Mouse (Mus musculus): ENCODE results near the gene Sod3.

Sod3 gene

DNA sequence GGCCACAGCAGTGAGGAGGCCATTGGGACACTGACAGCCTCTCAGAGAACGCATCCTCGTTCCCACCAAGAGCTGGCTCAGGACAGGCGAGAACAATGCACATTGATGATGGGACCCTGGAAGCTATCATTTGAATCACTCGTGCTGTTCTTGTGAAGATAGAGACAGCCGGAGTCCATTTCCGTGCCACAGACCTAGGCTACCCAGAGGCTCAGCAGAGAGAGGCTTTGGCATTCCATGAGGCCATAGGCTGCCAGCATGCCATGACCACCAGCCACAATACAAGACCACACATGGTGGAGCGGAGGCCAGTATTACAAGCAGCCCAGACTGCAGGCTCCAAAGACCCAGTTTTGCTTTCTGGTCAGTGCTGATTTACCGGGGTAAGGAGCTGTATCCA, 19.2 kb downstream of the Sod3 start:
- no peak for DNase-seq (ENCODE audit: low spot score)

DNA sequence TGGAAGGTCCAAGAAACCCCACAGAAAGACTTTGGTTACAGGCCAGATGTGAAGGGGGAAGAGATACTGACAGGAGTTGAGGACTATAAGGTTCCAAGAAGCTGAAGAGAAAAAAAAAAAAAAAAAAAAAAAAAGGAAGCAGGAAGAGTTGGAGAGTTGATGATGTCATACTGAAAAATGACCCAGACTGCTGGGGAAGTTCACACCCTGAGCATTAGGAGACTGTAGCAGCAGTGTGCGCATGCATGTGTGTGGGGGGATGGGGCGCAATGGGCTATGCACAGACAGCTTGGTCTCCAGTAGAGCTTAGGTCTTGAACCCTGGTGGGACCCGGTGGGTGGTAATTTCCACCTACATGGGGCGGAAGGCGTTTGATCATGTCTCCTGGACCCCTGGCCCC, 20.2 kb downstream of the Sod3 start:
- no peak for DNase-seq (ENCODE audit: low spot score)

DNA sequence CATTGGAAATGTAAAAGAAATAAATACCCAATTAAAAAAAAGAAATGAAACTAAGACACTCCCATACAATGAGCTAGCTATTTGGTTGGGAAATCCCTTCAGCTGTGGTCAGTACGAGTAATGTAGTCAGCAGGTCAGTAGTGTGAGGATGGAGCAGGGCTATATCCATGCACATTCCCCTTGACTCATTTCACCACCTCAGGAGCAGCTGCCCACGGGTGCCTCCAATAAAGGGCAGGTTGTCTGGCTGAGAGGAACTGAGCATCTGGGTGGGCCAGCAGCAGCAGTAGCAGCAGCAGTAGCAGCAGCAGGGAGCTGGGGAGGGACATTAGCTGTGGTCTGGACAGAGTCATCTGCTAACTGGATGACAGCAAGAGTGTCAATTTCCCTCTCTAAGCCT, 22.4 kb downstream of the Sod3 start:
- DNase-seq (ENCODE audit: low spot score), result no peak

DNA sequence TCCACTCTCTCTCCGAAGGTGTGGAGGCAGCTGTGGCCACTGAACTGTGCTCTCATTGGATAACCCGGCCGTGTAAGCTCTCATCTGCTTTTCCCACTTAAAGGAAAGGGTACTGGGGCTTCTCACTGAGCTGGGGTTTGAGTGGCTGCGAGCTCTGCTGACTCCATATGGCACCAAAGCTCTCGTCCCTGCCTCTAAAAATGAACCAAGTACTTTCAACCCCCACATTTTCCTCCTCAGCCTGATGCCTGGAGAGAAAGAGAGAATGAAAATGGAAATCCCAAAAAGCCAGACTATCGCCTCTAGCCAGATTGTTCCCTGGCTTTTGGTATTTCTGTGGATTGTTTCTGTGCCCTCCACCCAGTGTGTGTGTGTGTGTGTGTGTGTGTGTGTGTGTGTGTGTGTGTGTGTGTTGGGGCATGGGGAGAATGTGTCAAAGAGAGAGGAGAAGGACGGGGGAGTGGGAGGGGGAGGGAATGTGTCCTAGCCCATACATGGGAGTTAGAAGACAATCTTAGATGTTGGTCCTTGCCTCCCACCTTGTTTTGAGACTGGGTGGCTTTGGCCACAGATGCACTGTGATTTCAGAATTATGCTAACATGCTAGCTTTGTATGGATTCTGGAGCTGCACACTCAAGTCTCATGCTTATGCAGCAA, 24.6 kb downstream of the Sod3 start:
- no peak for DNase-seq (ENCODE audit: low spot score)

DNA sequence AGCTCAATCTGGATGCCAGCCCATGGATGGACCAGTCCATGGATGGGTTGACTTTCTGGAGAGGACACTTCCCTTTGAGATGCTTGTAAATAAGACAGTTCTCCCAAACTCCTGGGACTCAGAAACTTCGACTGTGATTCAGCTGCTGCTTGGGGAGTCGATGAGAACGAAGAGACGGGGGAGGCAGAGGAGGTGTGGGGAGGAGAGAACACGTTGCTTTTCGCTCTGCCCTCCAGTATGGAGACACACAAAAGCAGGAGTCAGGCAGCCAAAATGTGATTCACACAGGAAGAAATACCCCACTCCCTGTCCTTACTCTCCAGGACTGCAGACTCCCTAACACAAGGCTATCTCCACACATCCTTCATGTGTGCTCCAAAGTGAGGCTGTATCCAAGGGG, 26.8 kb downstream of the Sod3 start:
- no peak for DNase-seq (ENCODE audit: low spot score)

DNA sequence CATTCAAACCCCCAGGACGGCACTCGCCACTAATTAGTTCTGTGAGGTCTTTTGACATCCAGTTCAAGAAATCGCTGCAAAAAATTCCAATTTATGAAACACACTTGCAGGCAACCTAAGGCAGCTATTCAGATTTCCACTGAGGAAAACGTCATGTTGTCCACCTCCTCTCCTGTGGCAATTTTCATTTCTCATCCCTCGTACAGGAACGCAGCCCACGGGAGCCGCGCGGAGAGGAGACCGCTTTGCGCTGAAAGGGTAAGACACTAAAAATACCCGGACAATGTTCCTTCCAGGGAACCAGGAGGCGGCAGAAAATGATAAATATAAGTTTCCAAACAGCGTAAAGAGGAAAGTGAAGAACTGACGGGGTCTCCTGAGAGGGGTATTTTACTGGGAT, 27.9 kb downstream of the Sod3 start:
- DNase-seq (ENCODE audit: low spot score), result no peak

DNA sequence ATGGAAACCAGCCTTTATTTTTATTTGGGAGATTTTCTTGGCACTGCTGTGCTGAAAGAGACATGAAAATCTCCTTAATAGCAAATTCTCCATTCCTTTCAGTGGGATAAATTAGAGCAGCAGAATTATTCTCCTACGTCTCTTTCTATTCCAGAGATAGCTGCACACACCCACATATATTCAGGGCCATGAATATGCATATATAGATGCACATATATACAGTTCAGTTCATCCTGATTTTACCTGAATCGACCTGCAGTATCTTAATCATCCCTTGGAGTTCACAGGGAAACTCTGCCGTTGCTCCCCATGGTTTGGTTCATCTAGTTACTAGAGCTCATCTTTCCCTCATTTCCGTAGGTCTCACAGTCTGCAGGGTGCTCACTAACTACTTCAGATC, 30.2 kb downstream of the Sod3 start:
- no peak for DNase-seq (ENCODE audit: low spot score)

DNA sequence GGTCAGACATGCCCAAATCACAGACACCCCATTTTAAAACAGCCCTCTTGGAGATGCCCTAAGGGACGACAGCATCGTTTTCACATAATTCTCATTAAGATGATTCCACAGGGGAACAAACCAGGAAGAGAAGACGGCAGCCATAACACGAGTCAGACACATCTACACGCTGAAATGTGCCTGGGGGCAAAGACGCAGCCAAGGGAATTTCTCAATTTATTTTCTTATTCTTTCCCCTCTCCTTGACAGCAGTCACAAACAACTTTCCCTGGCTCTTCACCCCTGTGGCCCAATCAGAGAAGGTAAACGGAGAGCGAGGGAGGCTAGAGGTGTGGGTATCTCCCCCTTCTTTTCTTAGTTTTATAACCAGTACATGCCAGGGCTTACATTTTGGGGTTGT, 40.8 kb downstream of the Sod3 start:
- DNase-seq (ENCODE audit: low spot score), result no peak

DNA sequence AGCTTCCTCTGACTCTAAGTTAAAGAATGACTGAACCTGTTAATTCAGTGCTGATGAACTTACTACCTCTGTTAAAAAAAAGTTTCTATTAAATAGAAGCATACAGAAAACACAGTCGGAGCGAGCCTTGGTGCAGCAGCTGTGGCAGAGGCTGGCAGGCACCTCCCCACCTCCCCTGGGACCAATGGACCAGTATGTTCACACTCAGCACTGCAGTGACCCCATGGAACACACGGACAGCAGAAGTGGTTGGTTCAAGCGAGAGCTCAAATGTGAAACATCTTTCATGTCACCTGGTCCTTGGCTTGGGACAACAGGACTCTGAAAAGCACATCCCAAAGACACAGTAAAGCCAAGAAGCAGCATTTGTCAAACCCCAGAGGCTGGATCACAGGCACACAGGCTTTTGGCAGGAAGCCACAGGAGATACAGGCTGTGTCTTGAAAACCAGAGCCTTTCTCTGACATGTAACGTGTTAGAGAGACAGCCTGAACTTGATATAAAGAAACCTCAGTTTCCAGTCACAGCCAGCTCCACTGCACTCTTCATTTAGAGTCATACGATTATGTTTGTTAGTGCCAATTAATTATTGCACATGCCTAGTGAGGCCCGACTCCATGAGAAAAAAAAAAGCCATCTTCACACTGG, 45.2 kb downstream of the Sod3 start:
- no peak for DNase-seq (ENCODE audit: low spot score)

DNA sequence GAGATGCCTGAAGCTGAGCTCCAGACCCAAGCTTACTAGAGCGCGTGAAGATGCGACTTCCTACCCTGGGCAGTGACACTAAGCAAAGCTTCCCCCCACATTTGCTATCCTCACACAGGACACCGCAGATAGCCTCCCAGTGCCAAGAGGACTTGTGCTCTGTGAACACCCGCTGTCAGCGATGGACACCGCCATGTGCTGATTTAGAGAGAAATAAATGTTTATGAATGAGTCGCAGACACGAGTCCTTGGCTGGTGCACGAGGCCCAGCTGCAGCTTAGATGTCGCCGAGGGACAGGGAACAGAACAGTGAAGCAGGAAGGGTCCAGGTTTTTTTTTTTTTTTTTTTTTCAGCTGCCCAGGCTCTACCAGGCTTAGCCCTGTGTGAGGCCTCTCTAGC, 46.6 kb downstream of the Sod3 start:
- no peak for DNase-seq (ENCODE audit: low spot score)

DNA sequence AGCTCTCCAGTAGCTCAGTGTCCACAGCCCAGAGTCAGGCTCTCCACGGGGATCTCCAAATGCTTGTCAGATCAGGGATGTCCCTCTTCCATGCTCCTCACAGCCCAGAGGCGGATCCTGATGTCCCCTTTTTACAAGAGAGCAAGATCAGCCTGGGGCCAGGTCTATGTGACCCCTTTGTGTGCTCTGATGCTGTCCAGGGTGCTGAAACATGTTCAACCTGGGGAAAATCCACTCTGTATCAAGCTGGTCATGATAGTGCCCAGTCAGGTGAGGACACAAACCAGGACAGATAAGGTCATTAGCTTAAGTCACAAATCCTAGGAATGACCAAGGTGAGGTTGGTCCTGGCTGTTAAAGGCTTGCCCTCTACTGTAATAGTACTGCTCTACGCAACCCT, 48.0 kb downstream of the Sod3 start:
- DNase-seq (ENCODE audit: low spot score), result no peak

DNA sequence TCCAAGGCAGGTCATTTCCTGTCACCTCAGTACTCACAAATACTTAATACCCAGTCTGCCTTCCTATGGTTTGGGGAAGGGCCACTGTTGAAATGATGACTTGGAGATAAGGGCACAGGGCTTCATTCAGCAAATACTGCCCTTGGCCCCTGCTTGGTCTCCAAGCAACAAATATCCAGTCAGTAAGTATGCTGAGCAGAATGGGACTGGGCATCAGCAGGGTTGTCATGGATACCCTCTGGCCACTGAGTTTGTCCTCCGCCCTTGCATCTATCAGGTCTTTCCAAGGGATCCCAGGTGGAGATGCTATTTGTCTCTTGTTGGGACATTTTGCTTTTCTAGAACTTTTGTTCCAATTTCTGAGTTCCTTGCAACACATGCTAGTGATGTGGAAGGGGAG, 51.6 kb downstream of the Sod3 start:
- DNase-seq (ENCODE audit: low spot score), result no peak

DNA sequence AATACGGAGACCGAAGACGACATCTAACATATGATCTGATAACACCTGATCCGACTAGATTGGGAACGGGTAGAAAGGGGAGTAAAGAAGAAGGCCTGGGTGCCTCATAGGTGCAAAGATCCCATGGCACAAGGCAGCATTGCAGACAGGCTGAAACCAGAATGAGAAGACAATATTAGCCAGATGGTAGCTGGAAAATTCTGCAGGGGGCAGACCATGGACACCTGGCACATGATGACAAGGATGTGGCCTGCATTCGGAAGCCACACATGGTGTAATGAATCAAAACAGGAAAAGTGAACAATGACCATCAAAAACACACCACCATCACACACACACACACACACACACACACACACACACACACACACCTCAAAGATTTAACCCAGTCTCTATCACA, 52.3 kb downstream of the Sod3 start:
- DNase-seq (ENCODE audit: low spot score), result no peak

DNA sequence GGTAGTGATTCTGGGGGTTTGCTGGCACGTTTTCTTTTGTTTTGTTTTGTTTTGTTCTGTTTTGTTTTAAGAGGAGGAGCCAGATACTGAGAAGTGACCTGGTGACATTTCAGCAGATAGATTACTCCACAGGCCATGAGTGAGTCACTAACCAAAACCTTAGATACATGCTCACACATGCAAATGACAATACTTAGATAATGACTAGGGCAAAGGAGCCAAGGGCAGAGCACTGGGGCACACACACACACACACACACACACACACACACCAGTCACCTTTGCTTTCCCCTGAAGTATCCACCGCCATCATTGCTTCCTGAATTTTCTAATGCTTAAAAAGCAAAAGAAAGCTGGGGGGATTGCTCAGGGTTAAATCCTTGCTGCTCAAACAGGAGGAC, 52.9 kb downstream of the Sod3 start:
- DNase-seq (ENCODE audit: low spot score), result no peak

All from urinary bladder, postnatal 10 days (tissue).